Mouse (Mus musculus): ENCODE results near the gene Olfr299.

The Olfr299 gene

GRCm38 (mm10) chr7:86459621-86460020 is at the start of gene Olfr299:
Gene Olfr299, plus strand, starts transcription at chr7:86459921.
- no peak for DNase-seq (ENCODE audit: low read depth)

GRCm38 (mm10) chr7:86492384-86492783 is 32.7 kb downstream of the Olfr299 start, which contains the start of gene Olfr298:
Gene Olfr298, minus strand, starts transcription at chr7:86492484.
- DNase-seq (ENCODE audit: low read depth): no peak
